Mouse (Mus musculus): ENCODE data around the gene G3bp1.

The G3bp1 gene

DNA sequence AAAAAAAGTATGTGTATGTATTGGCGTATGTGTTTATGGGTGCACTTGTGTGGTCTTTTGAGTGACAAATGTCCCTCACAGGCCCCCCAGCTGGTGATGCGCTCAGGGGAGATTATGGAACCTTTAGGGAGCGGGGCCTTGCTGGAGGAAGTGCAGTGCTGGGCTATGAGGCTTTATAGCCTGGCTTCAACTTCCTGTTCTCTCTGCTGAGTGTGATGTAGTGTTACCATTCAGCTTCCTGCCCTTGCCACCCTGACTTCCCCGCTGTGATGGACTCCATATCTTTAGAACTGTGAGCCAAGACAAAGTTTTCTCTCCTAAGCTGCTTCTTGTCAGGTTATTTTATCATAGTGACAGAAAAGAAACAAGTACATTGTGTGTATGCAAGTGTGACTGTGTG is 73.2 kb downstream of the G3bp1 start:
- no peak for DNase-seq (ENCODE audit: extremely low read depth, insufficient read length, low spot score)

DNA sequence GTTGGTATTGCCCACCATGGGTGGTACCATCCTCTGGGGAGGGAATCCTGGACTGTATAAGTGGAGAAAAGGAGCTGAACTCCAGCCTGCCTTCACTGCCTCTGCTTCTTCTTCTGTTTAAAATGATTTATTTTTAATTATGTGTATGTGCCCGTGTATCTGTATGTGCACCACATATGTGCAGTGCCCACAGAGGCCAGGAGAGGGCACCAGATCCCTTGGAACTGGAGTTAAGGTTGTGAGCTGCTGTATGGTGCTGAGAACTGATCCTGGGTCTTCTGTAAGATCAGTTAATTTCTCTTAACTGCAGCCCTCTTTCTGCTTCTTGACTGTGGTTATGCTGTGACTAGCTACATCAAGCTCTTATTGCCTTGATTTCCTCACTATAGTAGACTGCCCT is 76.2 kb downstream of the G3bp1 start:
- DNase-seq (ENCODE audit: extremely low read depth, insufficient read length, low spot score), result no peak
